Mouse (Mus musculus) adrenal gland, adult 8-10 months (tissue): ENCODE measurements at regions not wholly inside any gene's neighbourhood (a gene's known extent, or its start where the extent isn't known, plus 50 kb on each side); places are given as distances from the start of the nearest gene placed in this dataset.

Source experiments
- DNase-seq: peaks from one replicate; pipeline ENCODE4 v3.0.0; 2022

DNA sequence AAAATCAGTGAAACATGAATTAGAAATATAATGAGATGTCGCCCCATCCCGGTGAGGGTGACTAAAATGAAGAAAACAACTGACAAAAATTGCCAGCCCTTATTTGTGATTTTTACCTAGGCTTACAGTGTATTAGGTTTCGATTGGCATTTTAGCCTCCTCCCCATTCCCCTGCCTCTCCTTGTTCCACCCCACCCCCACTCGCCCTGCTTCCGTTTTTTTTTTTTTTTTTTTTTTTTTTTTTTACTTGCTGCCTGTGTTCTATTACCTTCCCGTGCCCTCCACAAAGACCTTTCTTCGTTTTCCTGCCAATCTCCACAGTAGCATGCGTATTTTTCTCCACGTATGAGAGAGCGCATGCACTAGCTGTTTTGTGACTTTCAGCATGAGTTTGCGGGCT lies 435.3 kb upstream of the Gm10131 start:
- DNase-seq, result no peak

DNA sequence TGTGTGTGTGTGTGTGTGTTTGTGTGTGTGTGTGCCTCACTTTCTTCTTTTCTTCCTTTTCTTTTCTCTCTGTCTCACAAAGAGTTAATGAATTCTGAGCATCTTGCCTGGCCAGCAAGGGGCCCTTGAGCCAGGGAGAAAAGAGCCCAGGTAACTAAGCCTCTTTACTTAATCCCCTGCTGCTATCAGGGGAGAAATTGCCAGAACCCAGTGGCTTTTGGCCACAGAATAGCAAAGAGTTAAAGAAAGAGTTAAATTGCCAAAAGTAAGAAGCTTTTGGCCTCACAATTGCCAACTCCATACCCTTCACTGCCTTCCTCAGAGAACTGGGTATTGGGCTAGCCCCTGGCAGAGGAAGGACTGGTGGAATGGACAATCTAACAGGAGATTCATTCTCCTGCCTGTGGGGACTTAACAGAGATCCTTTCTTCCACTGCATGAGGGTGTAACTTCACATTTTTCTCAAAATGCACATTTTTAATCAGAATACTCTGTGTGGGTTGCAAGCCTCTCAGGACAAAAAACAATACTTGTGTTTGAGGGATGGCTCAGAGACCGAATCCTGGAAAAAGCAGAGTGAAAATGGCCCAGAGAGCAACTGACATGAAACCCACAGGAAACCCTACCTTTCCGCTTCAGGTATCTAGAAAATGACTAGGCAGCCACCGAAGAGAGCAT lies 431.0 kb upstream of the Gm10131 start:
- no peak for DNase-seq

DNA sequence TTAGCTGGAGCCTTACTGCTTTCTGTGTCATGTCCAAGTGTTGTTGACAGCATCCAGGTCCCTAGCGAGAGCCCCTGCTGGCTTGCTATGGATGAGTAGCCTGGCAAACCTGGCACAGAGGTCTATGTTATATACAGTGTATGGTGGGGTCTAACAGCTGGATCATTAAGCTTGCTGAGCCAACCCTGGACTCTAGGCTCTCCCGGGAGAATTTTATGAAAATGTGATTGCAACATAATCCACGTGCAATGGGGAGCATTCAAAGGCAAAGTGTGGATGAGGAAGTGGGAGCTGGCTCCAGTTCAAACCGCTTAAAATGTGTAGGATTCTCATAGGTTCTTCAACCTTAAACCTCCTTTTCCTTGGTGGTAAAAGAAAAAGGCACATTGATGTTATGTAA lies 427.7 kb upstream of the Gm10131 start:
- DNase-seq, result no peak

DNA sequence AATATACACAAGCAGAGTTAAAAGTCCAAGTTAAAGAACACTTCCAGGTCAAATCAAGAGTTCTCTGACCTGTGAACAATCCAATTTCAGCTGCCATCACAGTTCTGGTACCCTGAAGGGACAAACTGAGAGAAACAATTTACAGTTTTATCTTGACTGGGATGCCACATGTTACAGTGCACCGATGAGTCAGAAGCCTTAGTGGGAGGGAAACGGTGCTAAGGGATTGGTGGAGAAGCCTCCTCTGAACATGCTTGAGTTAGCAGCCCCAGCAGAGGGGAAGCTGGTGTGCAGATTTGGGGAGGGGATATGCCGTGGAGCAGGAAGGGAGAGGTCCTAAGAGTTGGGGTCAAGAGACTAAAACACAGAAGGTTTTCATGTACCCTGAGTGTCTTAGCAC lies 423.9 kb upstream of the Gm10131 start:
- no peak for DNase-seq

DNA sequence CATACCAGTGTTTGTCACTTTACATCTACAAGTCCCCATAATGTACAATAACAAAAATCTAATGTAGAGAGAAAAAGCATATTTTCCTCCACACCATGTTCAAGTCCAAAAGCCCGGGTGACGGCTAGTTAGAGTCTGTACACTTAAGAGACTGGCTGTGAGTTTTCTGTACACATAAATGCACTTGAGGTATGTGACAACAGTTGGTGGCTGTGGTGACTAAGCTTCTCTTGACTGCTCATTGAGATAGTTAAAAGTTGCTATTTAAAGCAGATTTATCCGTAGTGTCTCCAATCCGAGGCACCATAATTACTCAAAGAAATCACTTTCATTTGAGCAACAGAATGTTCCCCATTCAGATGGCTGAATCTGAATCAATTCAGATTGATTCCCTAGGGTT lies 421.9 kb upstream of the Gm10131 start:
- DNase-seq, result no peak

DNA sequence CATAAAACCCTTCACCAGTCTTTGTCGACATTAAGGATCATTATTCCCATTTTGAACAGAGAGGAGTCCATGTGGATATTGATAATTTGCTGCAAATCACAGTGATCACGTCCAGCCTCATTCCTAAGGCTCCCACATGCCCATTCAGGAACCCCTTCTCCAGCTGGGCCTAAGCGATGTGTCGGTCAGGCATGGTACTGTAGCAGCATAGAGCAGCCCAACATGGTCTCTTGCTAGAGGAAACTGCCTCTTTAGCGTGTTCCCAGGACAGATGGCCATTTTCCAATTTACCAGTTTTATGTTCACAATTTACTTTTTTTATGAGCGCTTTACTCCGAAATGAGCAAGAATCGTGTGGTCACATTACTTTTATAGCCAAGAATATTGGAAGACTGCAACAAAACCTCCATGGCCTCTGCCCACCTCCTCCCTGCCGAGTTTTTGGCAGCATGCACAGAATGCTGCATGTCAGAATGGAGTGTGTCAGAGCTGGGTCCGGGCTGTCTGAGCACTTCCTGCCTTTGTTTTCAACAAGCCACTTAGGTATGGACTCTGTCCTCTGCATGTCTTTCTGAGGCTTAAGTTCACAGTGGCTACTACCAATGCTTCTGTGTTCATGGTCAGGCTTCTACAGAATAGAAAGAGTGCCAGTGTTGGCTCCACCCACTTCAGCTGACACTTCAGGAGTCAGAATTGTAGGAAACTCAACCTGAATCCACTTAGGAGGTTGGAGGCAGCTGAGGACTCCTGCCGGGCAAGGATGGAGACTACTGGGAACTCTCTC lies 419.6 kb upstream of the Gm10131 start:
- no peak for DNase-seq

DNA sequence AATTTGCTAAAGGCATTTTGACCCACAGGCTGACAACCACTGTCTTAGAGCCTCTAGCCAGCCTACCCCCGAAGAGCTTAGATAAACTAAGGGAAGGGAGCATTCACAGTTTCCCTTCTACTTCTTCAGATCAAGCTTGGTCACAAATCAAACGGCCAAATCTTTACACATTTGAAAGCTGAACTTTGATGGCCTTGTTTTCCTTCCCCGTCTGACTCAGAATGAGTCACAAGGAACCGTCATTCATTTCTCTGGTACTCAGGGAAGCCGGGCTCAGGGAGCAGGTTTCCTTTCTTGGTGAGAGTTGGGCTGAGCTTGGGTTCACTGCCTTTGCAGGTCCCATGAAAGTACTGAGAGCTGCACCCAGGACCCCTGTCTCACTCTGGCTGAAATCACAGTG lies 418.5 kb upstream of the Gm10131 start:
- peak; percentile 30 for DNase-seq

DNA sequence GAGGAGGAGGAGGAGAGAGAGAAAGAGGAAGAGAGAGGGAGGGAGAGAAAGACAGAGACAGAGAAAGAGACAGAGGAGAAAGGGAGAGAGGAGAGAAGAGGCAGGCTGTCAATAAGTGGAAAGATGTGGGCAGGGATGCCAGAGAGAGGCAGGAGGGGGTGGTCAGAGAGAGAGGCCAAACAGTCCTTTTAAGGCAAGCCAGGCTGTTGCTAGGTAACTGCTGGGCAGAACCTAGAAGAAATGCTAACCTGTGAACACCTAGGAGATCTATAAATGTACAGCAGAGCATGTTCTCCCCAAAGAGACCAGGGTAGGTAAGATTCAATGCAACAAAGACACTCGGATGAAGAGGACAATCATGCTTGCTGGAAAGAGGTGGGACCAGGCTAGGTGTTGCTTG lies 417.9 kb upstream of the Gm10131 start:
- DNase-seq, result no peak

DNA sequence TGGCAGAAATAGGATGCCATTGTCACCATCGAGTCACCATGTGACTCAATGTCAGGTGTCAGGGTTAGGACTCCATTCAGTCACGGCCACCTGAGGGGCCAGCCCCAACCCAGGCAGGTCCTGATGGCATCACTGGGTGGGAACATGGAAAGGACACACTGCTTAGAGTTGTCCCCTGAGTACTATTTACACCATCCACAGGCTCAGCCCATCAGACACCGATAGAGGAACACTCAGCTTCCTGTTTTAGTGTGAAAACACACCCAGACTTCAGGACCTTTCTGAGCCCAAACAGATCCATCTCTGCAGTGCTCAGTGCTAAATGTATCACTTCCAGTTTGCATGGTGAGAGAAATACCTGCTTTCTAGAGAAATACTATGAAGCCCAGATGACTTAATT lies 416.7 kb upstream of the Gm10131 start:
- DNase-seq, result no peak

DNA sequence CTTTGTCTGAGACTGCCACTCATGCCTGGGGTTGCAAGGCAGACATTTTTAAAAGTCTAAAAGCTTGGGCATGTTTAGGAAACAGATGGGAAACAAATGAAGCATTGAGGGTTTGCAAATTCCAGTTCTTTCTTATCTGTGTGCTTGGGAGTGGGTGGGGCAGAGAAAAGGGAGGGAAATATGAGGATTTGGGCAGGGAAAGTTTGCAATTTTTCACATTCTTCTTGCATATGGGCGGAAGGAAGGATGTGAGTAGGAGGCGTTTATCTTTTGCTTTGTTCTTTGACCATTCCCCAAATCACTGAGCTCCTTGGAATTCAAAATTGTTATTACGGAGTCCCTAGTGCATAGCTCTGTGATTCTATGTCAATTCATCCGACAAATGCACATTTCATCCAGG lies 413.7 kb upstream of the Gm10131 start:
- DNase-seq, result no peak

DNA sequence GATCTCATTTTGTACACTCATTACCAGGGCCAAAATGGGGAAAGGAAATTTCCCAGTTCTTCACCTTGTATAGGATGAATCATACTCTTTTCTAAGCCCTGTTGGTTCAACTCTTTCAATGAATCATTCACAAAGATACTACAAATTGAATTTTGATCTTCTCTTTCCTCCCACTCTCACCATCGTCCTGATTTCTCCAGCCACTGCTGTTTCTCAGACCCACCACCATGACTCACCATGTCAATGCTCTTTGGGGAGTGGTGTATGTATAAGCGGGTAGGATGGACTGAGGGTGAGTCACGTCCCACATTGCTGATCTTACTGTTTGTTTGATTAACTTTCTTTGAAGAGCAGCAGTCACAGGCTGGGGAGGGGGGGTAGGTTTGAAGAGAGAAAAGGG lies 412.3 kb upstream of the Gm10131 start:
- no peak for DNase-seq

DNA sequence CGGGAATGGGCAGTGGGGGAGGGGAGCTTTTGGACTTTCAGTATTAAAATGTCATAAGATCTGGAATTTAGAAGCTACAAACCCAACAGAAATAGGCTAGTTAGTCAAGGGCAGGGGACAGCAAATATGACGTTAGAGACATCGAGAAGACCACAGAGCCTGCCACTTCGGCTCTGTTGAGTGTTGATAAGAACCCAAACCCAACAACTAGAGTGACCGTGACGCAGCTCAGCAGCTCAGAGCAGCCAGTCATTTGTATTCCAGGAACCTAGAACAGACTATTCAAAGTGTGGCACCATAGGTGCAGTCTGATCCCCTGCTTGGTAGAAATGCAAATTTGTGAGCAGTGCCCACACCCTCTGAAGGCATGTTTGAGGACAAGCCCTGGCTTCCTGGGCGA lies 409.8 kb upstream of the Gm10131 start:
- no peak for DNase-seq

DNA sequence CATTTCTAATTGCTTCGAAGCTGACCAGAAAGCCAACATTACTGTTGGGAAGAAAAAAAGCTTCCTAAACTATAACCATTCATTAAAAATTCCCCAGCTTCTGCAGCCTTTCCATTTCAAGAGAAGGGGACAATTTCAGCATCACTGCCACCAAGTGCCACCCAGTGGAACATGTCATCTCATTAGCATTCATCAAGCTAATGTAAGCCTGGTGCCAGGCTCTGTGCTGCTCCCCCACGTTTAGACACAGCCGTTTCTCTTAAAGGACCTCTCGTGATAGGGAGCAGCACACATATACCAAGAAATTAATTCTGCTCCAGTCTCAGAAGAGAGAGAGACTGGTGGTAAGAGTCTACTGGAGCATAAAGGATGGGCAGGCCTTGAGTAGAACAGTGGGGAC lies 409.1 kb upstream of the Gm10131 start:
- DNase-seq, result no peak

DNA sequence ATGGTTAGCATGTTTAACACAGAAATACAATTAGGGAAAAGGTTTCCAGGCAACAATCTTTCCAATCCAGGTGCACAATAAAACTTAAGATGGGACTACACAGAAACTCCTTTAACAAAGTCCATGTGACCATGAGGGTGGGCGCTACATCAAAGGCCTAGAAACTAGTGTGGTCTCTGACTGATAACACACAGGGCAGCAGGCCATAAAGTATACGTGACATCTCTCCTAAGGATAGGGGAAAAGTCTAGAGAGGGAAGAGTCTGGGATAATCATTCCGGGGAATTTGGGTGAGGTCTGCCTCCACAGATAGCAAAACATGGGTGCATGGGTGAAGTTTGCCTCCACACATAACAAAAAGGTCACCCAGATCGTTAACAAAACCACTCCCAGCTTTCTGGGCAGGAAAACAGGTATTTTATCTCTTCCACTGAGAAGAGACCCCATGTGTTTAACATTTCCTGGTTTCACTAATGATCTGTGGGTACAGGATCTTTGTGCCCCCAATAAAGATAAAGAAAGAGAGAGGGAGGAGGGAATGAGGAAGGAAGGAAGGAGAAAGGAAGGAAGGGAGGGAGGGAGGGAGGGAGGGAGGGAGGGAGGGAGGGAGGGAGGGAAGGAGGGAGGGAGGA lies 402.0 kb upstream of the Gm10131 start:
- DNase-seq, result no peak

DNA sequence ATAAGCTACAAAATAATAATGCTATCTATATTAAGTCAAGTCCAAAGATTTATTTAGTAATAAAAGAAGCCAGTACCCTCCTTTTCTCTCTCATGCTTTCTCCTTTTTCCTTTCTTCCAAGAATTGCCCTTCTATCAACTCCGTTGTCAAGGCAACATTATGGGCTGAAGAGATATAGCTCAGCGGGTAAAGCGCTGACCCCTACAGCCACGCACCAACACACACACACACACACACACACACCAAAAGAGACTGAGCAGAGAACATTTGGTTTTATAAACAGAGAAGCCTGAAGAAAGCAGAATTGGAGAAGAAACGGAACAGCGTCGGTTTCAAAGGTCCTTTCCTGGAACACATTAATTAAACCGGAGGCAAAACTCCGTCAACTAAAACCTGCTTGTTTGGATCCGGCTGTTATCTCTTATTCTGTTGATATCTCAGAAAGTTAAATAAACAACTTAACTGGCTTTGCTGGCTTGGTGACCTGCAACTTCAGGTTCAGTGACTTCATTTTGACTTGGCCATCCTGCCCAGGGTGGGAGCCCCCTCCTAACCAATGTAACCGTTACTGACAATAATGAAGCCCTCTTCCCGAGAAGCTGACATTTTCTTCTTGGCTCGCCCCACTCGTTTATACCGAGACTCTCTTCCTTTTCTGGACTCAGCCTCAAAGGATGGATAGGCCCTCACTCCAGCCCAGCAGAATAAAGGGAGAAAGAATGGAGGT lies 394.5 kb upstream of the Gm10131 start:
- no peak for DNase-seq

DNA sequence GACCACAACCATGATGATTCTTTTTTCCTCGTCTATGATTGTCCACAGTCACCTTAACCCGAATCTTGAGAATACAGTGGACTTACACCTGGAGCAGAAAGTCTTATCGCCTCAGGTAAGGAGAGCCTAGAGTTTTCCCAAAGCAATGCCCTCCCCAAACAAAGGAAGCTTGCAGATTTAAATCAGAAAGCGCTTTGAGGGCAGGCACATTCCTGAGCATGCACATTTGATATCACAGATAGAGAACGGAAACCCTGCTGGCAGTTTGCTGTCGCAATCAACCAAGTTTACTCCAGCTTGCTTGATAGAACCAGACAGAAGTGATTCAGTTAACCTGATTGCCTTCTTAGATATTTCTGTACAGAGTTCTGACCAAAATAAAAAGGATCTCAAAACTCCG lies 393.6 kb upstream of the Gm10131 start:
- DNase-seq, result no peak

DNA sequence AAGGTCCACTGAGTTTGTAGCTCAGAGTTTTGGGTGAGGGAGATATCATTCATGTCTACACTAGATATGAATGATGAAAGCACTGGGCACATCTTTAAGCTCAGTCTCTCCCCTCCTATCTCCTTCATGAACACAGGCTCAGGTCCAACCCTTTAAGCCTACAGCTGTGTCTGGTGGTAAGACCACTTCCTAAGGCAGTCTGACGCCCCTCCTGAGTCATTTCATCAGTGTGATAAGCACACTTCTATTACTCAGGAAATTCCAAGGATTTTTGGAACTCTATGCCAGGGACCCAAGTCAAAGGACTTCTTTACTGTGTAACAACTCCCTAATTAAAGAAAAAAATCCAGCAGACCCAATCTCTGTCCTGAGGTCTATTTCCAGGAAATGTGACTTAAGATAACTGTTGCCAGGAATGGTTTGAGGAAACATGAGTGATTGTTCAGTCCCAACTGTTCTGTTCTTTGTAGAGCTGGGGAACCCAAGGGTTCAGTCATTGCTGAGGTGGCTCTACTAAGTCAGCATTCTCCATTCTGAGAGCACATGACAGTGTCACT lies 391.1 kb upstream of the Gm10131 start:
- DNase-seq, result no peak

DNA sequence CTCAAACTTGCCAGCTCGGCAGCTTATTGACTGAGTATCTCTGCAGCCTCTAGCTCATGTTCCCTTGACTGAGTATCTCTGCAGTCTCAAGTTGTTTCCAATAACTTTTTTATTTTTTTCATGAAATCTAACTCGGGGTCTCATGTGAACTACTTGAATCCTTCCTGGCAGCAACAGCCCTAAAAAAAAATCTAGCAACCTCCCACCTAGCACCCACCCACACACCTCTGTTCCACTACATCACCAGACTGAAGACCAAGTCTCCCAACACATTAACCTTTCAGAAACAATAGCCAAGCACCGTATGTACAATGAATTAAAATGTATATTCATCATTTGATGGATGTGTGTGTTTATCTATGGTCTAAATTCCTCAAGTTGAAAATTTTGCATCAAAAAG lies 387.7 kb upstream of the Gm10131 start:
- no peak for DNase-seq

DNA sequence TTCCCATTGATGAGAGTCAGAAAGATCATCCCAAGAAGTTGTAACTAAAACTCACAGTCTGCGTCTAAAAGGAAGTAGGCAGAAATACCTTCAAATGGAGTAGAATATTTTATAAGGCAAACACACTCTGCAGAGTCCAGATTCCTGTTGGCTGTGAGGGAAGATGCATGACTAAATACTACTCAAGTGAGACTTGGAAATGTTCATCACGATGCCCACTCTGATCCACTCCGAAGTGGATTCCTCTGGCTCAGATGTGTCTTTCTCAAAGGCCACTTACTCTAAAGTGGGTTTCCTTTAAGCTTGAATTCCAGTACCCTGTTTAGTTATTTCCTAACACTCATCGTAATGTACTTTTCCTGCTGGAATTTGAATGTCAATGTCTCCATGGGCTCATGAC lies 385.2 kb upstream of the Gm10131 start:
- no peak for DNase-seq

DNA sequence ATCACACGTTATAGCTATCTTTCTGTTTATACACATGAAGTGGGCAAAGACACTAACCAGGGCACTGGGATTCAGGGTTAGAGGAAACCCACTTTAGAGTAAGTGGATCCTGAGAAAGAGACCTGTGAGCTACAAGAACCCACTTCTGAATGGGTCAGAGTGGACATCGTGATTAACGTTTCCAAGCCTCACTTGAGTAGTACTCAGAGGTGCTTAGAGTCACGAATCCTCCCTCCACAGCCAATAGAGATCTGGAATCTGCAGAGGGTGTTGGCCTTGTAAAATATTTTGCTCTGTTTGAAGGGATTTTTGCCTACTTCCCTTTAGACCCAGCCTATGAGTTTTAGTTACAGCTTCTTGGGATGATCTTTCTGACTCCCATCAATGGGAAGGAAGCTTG lies 384.4 kb upstream of the Gm10131 start:
- no peak for DNase-seq

DNA sequence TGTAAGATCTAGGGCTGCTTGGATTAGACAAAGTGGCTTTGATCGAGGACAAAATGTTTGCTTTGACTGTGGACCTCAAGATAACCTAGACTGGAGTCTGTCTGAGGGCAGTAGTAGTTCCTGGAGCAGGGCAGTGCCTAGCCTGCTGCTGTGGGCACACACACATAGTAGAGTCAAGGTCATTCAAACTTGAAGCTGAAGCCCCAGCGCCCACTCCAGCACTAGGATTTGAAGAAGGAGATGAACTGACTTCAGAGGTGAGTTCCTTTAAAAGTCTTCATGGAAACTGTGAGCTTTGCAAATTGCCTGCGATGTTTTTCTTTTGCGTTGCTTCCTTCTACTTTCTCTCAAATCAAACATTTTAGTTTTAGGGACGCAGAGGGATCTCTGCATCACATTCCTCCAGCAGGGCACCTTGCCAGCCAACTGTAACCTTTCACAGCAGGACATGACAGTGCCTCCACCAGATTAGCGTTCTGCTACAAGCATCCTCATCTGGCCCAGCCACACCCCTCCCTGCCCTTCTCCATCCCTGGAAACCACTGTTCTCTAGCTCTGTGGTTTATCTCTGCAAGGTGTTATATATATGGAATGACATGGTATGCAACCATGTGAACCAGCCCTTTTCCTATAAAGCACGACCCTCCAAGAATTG lies 377.3 kb upstream of the Gm10131 start:
- DNase-seq, result no peak

DNA sequence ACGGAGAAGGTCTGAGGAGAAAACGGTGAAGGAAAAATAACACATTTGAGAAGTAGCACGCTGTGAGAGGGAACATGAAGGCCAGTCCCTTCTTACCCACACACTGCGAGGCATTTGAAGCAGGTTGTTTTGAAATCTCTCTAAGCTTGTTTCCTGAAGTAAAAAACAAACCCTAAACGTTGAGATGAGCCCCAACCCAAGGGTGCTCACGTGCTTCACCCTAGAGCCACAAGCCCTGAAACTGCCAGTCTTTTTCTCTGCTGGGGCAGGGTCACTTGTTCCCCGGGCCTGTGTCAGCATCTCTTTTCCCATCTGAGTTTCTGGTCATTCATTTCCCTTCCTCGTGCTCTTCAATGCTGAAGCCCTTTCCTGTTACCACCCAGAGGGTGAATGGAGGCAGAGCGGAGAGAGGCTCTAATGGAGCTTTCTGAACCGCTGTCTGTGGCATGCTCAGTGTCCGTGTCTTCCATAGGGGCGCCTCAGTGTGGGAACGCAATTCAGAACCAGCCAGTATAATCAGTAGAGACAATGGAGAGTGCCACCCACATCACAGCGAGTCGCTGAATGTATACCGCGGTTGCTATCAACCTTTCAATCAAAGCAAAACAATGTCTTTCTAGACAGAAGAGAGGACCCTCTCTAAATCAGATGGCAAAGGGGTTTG lies 375.0 kb upstream of the Gm10131 start:
- no peak for DNase-seq
